Mouse (Mus musculus): ENCODE measurements around the gene Casq1.

Gene Casq1

DNA sequence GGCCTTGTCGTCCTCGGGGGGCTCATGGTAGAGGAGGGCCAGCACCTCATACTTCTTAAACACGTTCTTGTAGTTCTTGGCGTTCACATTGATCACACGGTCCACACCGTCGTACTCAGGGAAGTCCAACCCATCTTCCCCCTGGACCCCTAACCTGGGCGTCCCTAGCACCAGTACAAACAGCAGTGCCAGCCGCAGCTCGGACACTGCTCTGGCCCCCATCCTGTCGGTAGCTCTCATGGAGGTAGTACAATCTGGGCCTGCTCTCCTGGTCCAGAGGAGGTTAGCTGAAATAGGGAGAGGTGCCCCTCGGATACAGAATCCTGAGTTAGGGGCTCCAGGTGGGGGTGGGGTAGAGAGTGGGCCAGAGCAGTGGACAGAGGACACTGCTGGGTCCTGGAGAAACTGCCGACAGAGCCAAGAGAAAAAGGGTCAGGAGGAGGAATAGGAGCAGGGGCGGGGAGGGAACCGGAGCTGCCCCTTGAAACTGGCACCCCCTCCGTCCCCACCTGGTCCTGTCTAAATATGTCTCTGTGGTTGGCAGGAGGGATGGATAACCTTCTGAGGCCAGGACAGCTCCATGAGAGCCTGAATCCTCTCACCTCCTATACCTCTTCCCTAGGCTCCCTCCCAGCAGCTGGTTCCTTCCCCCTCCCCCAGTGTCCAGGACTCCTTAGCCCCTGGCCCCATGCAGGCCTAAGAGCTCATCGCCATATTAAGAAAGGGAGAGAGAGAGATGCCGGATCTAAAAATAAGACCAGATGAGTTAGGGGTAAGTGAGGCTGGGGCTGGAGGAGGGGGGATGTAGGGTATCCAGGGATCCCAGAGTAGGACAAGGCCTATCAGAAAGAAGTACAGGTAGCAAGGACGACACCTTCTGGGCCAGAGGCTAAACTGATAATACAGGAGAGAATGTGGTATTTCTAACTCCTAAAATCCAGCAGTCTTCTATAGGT lies at the start of gene Casq1:
Gene Casq1 (minus strand): TSS at position 418 of the 956 bp plus-strand sequence.
- no peak for DNase-seq (ENCODE audit: low read depth, low spot score)

DNA sequence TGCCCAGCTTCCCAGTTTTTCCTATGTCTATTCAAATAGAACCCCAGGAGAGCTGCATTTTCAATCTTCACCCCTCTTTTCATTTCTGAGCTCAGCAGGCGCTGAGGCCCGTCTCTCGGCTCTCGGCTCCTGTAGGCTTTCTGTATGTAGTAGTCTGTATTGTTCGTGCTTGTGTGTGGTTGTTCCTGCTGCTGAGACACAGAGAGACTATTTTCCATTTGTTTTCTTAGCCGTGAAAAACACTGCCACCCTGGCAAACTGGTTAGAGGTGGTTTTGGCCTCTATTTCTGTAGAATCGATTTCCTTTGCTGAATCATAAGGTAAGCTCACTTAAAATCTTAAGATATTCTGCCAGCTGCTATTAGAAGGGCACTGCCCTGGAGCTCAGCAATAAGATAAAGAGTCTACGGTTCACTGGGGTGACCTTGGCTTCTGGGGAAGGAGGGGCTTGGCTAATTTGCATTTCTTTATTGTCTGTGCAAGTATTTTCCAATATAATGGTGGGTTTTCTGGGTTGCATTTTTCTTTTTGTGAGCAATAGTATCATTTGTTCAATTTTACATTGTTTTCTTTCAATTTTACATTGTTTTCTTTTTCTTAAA lies 41.9 kb upstream of the Casq1 start, which contains the start of gene Igsf8:
Gene Igsf8 (plus strand): TSS at position 165 of the 602 bp plus-strand sequence.
- DNase-seq (ENCODE audit: low read depth, low spot score) = no peak

DNA sequence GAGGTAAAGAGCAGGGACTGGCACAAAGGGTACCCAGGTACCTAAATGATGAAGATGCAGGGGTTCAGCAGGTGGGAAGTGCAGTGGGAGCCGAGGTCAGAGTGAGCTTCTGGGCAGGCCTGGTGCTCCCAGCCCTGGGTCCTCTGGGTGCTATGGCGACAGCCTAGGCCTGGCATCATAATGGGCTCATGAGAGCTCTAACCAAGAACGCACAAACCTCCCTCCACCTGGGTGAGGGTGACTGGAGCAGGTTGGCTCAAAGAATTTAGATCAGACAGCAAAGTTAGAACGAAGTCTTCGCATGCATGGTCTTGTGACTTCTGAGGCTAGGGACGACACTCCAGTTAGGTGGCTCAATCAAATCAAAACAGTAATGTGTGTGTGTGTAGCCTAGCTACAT lies 38.6 kb upstream of the Casq1 start, which contains the start of gene Atp1a4:
Gene Atp1a4 (minus strand): TSS at position 101 of the 400 bp plus-strand sequence.
- no peak for DNase-seq (ENCODE audit: low read depth, low spot score)

DNA sequence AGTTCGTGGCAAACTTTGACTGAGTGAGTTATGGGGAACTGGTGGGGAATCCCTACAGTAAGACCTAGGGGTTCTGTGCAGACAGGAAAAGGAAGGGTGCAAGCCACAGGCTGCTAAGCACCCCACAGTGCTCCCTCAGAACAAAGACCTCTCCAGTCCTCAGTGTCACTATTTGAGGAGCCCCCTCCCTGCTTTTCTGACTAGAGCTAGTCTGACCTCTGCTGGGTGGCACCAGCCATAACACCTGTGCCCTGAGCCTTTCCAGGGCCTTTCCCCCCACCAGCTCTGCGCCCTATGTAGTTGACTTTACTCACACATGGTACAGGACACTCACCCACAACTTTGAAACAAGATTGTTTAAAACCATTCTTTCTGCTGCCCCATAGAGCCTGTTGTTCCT lies 28.0 kb upstream of the Casq1 start:
- peak; percentile 65 for DNase-seq (ENCODE audit: low read depth, low spot score)

- no peak for DNase-seq (ENCODE audit: low read depth, low spot score)
Observed at GRCm38 (mm10) chr1:172247216-172247615, 27.5 kb upstream of the Casq1 start.

DNA sequence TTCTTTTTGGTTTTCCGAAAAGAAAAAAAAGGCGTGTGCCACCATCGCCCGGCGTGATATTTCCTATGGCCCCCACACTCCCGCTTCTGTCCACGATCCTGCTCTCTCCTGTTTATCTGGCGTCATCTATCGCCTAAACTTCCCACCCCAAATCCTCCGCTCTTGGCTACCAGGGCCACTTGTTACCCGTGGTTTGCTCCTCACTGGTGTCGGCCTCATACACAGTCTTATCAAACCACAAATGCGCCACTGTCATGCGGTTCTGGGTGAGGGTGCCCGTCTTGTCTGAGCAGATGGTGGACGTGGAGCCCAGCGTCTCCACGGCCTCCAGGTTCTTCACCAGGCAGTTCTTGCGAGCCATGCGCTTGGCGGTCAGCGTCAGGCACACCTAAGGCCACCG lies 25.0 kb upstream of the Casq1 start:
- DNase-seq (ENCODE audit: low read depth, low spot score) = peak; percentile 7

DNA sequence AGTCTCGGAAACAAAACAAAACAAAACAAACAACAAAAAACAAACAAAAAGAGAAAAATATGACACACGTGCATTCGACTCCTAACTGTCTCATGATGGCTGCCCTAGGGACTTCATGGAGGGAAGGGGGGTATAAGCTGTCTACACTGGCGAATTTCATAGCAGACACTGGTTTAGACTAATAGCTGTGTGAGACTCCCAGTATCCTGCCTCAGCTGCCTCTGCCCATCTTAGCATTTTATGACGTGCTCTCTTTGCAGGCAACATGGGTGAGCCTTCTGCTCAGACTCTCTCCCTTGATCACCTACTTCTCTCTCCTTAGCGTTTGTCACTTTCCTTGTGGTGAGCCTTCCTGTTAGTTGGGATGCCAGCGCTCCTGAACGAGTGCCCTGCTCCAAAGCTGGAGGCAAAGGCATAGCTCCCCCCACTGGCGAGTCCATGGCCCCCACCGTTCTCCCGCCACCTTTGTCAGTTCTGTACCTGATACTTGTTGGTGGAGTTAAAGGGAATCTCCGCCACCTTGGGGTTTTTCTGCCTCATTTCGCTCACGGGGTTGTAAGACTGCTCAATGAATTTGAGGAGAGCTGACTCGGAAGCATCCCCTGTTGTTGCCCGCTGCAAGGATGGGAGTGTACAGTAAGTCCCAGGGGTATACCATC lies 24.0 kb upstream of the Casq1 start:
- DNase-seq (ENCODE audit: low read depth, low spot score) = peak; percentile 8

DNA sequence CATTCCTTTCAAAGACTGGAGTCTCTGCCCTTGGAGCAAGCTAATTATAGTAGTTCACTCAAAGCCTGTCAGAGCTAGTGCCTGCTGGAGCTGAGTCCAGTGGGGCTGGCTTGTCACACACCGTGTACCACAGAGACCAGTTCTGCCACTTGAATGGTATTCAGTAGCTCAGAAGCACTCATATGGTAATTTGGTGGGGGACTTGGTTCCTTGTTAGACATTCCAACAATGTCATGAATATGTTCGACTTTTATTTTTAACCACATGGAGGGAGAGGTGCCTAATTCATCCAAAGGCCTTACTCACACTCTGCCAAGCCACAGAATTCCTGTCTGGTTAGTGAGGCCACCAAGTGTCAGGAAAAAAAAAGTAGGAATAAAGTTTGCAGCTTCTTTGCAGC lies 22.7 kb upstream of the Casq1 start:
- DNase-seq (ENCODE audit: low read depth, low spot score) = no peak

- no peak for DNase-seq (ENCODE audit: low read depth, low spot score)
Observed at GRCm38 (mm10) chr1:172240945-172241708, 21.5 kb upstream of the Casq1 start.

- no peak for DNase-seq (ENCODE audit: low read depth, low spot score)
Observed at GRCm38 (mm10) chr1:172229215-172229614, 9.5 kb upstream of the Casq1 start.

- DNase-seq (ENCODE audit: low read depth, low spot score) = no peak
Observed at GRCm38 (mm10) chr1:172228209-172228608, 8.5 kb upstream of the Casq1 start.

DNA sequence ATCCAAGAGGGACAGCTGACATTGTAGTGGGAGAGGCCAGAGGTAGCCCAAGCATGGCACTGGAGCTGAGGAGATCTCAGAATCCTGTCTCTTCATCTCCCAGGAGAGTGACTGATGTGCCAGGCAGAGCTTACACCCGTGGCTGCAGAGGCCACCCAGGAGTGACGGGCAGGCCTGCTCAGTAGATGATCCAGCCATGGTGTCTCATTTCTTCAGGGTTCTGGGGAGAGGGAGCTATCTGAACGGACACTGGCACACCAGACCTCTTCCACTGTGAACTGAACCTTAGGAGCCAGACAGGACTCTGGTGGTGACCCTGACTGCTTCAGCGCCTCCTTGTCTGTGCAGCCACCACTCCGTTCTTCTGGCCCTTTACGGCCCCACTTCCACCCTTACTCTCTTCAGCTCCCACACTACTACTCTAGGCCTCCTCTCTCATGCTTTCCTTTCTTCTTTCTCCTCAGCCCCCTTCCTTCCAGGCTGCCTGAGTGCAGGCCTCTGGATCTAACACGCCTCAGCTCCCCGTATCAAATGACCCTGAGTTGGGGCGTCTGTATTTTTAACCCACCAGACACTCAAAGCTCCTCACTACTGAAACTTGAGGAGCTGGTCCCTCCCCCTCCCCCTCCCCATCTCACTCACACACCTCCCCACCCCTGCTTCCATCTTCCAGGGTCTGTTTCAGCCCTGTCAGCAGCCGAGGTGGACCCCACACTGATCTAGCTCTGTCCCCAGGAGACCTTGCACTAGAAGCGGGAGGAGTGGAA lies 1.8 kb upstream of the Casq1 start:
- DNase-seq (ENCODE audit: low read depth, low spot score) = no peak

GRCm38 (mm10) chr1:172220414-172220813 lies 746 bp upstream of the Casq1 start:
- no peak for DNase-seq (ENCODE audit: low read depth, low spot score)

GRCm38 (mm10) chr1:172218164-172218910 lies 1.3 kb downstream of the Casq1 start:
- DNase-seq (ENCODE audit: low read depth, low spot score) = no peak

DNA sequence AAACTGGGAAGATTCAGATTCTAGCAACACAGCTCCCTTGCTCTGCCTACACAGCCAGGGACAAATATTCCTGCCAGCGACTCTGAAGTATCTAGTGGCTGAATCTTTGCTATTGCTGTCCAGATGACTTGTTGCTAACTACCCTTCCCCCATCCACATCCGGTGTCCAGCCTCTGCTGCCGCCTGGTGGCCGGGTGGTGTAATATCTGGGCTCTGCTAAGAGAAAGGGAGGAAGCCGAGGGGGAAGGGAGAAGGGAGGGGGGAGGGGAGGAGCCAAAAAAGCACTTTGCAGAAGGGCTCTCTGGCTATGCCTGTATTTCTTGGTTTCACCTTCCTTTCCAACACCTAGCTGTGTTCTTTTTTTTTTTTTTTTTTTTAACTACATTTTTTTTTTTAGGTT lies 2.5 kb downstream of the Casq1 start:
- DNase-seq (ENCODE audit: low read depth, low spot score) = peak; percentile 94

GRCm38 (mm10) chr1:172214748-172215147 lies 4.9 kb downstream of the Casq1 start:
- DNase-seq (ENCODE audit: low read depth, low spot score) = no peak

DNA sequence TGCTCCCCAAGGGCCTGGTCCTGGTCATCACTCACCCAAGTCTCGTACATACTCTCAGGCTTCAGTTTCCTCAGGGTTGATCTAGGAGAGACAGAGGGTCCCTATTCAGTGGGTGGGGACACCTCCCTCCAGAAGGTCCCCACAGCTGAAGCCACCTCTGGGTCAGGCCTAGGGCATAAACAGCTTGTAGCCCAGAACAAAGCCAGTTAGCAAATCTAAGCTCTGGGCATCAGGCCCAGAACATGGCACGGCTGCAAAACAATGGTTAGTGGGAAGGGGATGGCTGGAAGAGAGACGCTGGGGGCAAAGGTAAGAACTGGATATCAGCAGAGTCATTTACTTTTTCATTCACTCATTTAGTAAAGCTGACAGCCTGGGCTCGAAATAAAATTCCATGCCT lies 5.9 kb downstream of the Casq1 start:
- no peak for DNase-seq (ENCODE audit: low read depth, low spot score)

- DNase-seq (ENCODE audit: low read depth, low spot score) = no peak
Observed at GRCm38 (mm10) chr1:172212776-172213175, 6.9 kb downstream of the Casq1 start.

GRCm38 (mm10) chr1:172207111-172207584 lies 12.5 kb downstream of the Casq1 start:
- no peak for DNase-seq (ENCODE audit: low read depth, low spot score)
